Mouse (Mus musculus) megakaryocyte, embryonic 14.5 days (primary cell): ENCODE measurements around the gene Hells.

Experiments
- FLI1 ChIP-seq: IDR thresholded peaks from 2 replicates; pipeline ENCODE4 v1.6.1; 2012; ENCODE audit warnings: low read length, inconsistent platforms, mixed read lengths
- GATA1 ChIP-seq: IDR thresholded peaks from 3 replicates; pipeline ENCODE4 v1.6.1; 2012; ENCODE audit warnings: mixed read lengths, low read length, inconsistent platforms, borderline replicate concordance

- TF ChIP-seq GATA1 (no peak), FLI1 (no peak)
These were observed 2.1 kb upstream of the Hells start for GRCm38 (mm10) chr19:38928481-38929158.
